Mouse (Mus musculus): ENCODE data around the gene Elovl2.

DNA sequence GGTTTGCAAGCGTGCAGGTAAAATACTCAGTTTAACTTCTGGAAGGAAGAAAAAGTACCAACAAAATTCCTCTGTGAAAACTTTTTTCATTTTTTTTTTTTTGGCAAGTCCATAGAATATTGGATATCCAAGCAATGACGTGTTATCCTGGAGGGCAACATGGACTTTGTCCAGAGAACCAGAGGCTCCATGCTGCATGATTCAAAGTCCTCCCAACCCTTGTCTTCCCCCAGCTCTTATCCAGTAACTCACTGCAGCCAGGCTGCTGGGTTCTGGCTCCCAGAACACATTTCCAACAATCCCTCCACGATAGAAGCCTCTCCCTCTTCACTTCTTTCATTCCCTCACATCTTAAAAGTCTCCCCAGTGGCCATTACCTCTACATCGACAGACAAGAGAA, 8.9 kb downstream of the Elovl2 start:
- no peak for TF ChIP-seq CTCF (conservative IDR thresholded peaks at IDR 0.05; ENCODE audit: low read length)
- no peak for TF ChIP-seq NANOG (IDR thresholded peaks at IDR 0.05; ENCODE audit: borderline replicate concordance, low read length)
